Mouse (Mus musculus) right cerebral cortex, postnatal 36 days (tissue): ENCODE results near the gene Ulk2.

Source experiments
- DNase-seq, 2 experiments: peaks; one replicate each; pipeline ENCODE4 v3.0.0; 2022; ENCODE audit warnings: low spot score in 2 of 2, mixed read lengths in 1 of 2

Ulk2 gene

DNA sequence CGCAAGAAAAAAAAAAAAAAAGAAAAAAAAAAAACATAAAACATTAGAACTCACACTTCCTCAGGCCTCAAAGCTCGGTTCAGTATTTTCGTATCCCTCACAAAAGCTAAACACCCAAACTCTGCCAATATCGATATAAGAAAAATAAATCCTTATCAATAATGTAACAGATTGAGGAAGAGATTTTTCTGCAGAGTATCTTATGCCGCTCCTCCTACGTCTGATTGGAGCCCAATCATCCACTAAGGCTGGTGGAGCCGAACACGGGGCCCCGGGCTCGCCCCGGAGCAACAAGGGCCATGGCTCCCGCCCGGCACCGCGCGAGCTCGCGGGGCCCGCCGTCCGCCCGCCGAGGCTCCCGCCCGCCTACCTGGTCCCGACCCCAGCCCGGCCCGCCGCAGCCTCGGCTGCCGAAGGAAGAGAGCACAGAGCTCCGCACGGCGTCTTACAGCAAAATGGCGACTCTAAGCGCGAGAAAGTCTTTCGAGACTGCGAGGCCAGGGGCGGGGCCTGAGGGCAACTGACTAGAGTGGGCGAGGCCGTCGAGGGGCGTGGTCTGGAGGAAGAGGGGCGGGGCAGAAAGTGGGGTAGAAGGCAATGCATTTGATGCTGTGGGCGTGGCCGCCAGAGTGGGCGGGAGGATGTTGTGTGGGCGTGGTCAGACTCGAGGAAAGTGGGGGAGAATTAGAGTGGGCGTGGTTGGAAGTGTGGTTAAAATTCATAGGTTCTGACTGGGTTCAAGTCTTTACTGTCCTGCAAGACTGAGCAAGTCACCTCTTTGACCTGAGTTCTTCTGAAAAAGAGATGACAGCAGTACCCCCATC, 93.1 kb downstream of the Ulk2 start, which contains the start of gene Prpsap2:
Prpsap2 (minus strand) TSS at position 505 of the 824 bp plus-strand sequence.
- peak; percentile 93 for DNase-seq

DNA sequence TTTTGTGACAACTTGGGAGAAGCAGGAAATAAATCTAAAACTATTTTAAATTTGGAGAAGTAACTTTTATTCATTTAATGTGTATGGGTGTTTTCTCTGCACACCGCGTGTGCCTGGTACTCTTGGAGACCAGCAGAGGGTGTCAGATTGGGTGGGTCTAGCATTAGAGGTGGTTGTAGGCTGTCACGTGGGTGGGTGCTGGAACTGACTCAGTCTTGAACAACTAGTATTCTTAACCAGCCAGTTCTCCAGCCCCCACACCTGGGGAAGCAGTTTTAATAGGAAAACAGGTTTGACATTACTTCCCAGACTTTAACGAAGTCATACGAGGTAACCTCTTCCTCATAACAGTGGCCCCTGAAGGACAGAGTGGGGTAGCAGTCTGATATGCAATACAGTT, 94.4 kb downstream of the Ulk2 start:
- peak; percentile 37 to 50 for DNase-seq

DNA sequence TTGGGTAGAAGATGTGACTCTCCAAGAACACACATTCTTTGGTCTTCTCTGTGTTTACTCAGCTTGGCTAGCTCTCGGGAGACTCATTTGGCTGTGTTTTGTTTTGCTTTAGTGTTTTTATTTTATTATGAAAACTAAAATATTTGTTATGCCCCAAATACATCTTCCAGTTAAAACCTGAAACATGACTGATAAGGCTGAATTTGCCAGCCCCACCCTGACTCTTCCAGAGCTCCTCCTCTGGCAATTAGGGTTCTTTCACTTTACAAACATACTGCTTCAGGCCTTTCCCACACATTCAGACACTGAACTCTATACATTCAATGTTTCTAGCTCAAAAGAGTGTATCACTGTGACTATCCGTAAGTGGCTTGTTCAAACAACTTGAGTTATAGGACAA, 97.7 kb downstream of the Ulk2 start:
- DNase-seq = no peak

DNA sequence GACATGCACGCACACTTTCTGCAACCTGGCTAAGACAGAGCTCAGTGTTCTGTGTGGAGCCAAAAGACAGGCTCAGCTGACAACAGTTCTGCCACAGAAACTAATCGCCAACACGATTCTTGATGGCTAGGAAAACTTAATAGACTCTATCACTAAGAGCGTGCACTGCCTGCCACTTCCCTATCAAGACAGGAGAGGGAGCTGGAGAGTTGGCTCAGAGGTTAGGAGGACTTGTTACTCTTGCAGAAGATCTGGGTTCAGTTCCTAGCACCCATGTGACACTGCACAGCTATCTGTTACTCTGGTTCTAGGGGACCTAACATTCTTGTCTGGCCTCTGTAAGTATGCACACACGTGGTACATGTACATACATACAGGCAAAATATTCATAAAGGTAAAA, 103.3 kb downstream of the Ulk2 start:
- DNase-seq = no peak

DNA sequence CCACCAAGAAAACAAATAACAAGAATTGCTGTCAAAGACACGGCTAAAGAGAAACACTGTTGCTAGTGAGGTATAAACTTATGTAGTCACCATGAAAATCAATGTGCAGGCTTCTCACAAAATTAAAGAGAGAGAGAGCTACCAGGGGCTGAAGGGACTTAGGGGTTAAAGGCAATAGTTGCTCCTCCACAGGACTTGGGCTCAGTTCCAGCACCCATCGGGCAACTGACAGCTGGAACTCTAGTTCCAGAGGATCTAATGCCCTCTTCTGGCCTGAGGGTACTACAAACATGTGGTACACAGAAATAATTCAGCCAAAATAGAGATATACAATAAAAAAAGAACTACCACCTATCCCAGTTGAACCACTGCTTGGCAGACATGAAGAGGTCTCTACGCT, 107.7 kb downstream of the Ulk2 start:
- DNase-seq = no peak

DNA sequence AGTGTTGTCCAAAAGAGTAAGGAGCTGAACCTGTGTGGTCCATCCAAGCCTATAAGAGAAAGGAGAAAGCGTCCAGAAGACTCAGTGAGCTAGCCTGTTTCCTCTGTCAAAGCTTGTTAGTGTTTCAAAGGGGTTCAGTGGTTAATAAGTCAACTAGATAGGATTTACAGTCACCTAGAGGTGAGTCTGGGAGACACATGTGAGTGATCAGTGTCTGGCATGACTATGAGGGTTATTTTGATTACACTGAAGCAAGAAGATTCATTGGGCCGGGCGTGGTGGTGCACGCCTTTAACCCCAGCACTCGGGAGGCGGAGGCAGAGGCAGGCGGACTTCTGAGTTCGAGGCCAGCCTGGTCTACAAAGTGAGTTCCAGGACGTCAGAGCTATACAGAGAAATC, 109.1 kb downstream of the Ulk2 start:
- DNase-seq = no peak

DNA sequence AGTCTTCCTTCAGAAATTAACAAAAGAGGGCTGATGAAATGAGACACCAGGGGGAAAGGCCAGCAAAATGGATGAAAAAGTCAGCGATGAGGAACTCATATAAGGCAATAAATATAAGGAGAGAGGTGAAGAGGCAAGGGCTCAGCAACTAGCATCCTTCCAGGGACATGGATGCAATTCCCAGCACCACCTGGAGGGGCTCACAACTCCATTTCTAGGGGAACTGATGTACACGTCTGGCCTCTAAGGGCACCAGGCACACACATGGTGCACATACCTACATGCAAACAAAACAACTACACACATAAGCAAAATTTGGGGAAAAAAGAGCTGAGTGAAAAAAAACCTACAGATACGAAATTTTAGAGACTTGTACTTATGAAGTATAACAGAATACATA, 110.4 kb downstream of the Ulk2 start:
- no peak for DNase-seq

DNA sequence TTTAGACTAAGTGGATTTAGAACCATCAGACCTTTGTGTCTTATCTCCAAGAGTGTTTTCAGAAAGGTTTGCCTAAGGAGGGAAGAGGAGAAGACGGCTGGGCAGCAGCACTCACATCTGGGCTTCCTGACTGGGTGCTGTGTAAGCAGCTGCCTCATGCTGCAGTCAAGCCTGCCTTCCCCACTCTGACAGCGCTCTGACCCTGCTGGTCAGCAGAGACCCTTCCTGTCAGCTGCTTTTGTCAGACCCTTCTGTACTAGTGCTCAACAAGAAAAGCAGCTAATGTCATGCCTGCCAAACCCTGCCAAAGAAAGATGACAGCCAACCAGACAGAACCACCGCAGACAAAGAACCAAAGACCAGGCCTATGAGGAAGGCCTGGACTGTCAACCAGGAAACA, 111.1 kb downstream of the Ulk2 start:
- DNase-seq = peak in 1 of 2 experiments; percentile 16

DNA sequence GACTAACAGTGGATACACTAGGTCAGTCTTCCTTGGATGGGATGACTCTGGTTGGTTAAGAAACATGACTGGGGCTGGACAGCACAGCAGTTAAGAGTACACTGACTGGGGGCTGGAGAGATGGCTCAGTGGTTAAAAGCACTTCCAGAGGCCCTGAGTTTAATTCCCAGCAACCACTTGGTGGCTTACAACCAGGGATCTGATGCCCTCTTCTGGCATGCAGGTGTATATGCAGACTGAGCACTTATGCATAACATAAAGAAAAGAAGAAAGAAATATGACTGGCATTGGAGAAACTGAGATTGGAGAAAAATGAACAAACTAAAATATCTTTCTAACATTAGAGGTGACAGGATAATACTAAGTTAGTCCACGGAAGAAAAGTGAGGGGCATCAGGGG, 114.4 kb downstream of the Ulk2 start:
- no peak for DNase-seq

DNA sequence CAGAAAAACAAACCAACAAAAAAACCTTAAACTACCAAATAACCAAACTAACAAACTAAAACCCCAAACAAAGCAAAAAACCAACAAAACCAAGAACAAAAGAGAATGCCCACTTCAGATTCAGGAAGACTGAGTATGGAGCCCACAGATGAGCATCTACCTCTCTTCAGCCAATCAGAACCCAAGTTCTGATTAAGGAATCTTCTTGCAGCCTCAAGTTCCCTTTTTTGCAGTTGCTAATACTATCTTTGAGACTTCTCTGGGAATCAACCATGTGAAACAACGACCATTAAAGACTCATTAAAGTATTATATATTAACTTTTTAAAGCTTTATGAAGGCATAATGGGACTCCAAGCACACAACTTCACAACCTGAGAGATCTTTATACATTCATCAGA, 117.6 kb downstream of the Ulk2 start:
- no peak for DNase-seq

DNA sequence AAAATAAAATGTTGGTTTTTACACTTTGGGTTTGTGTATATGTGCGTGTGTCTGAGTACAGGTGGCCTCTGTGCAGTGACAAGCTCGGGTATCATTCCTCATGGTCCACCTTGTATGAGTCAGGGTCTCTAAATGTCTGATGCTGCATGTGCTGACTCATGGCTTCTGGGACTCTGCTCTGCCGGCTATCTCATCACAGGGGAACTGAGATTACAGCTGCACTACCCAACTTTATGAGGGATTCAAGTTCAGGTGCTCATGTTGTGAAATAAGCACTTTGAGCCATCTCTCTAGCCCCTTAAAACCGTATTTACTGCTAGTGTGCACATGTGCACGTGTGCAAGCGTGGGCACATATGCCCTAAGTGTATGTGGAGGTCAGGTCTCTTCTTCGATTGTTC, 122.2 kb downstream of the Ulk2 start:
- no peak for DNase-seq

DNA sequence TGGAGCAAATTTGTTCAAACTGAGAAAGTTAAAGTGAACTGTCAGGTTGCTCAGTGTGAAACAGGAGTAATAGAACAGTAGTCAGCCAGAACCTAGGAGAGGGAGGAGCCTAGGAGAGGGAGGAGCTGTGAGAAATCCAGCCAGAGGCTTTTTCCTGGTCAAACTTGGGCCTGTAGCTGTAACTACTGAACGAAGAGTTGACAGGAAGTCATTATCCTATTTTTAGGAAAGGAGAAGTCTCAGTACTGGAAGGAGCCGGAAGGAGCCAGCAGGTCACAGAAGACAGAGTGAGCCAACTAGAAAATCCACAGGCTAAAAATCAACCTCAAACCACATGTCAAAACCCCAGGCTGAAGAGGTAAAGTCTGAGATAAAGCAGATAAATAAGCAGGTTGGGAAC, 126.8 kb downstream of the Ulk2 start:
- no peak for DNase-seq
